Mouse (Mus musculus) ES-Bruce4 (cell line): ENCODE measurements around the gene Gm48552. TPM values are rescaled to one million over a fixed set of nuclear protein-coding genes. Genes with fewer than 3 reads are reported as not detected.

ENCODE experiments used
- H3K27ac ChIP-seq: 2 replicates; pipeline ENCODE4 v1.5.1; 2012; ENCODE audit warnings: low read length, inconsistent platforms; ENCODE audit not compliant: insufficient read depth
- H3K27me3 ChIP-seq: 2 replicates; pipeline ENCODE4 v1.6.1; 2012; ENCODE audit warnings: mild to moderate bottlenecking, low read length, inconsistent platforms; ENCODE audit not compliant: control insufficient read depth, poor library complexity, insufficient read depth, severe bottlenecking
- H3K36me3 ChIP-seq: 2 replicates; pipeline ENCODE4 v1.6.1; 2012; ENCODE audit warnings: inconsistent platforms, mild to moderate bottlenecking, low read length, moderate library complexity; ENCODE audit not compliant: control insufficient read depth, poor library complexity, insufficient read depth, severe bottlenecking
- H3K4me1 ChIP-seq: one replicate; pipeline ENCODE4 v1.8.1; 2011; ENCODE audit warnings: low read length; ENCODE audit not compliant: control insufficient read depth, insufficient read depth
- H3K4me3 ChIP-seq: 2 replicates; pipeline ENCODE4 v1.5.1; 2011; ENCODE audit warnings: low read depth, mild to moderate bottlenecking, low read length
- H3K9ac ChIP-seq: 2 replicates; pipeline ENCODE4 v1.6.1; 2012; ENCODE audit warnings: low read depth, mild to moderate bottlenecking, inconsistent platforms; ENCODE audit not compliant: poor library complexity, severe bottlenecking
- H3K9me3 ChIP-seq: replicated peaks from 2 replicates; pipeline ENCODE4 v1.6.1; 2012; ENCODE audit warnings: mild to moderate bottlenecking, low read length, inconsistent platforms; ENCODE audit not compliant: control insufficient read depth, poor library complexity, insufficient read depth, severe bottlenecking
- CTCF ChIP-seq: IDR thresholded peaks from one replicate; pipeline ENCODE4 v1.8.1; 2011; ENCODE audit warnings: low read depth, low read length
- EP300 ChIP-seq: IDR thresholded peaks from 2 replicates; pipeline ENCODE4 v1.6.1; 2011; ENCODE audit warnings: low read depth, low read length; ENCODE audit not compliant: insufficient read depth
- POLR2A ChIP-seq: IDR thresholded peaks from one replicate; pipeline ENCODE4 v1.8.1; 2011; ENCODE audit warnings: low read length; ENCODE audit not compliant: insufficient read depth
- polyA plus RNA-seq: library from polyadenylated mRNA; stranded (reverse); fragments of >200 nt; gene quantifications from 2 replicates; pipeline ENCODE4 v1.2.4, GENCODE M21; 2011; ENCODE audit warnings: low read depth; ENCODE audit not compliant: missing spikeins, insufficient read depth, insufficient read length

Gm48552 gene
- polyA plus RNA-seq, 1 experiment, result not detected

DNA sequence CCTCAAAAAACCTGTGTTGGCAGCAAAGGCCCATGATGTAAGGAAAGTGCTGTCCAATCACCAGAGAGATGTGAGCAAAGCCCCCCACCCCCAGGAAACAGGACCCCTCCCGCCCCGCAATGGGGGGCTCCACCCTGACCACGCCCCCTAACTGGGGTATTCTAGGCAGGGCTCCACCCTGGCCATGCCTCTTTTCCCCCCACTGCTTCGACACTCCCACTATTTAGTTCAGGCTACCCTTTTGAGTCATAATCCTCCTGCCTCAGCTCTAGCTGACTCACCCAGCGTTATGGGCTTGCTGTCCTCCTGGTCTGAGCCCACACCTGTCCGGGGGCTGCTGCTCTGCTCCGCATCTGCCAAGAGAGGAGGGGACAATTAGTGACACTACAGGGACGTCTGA is 20.5 kb downstream of the Gm48552 start:
- TF ChIP-seq CTCF (no peak), EP300 (no peak), POLR2A (no peak)
- no peaks in the 10 kb centered on the region for H3K9me3 ChIP-seq
- H3K36me3 ChIP-seq, result no peaks in the 10 kb centered on the region
- H3K4me1 ChIP-seq, result peaks cover 28% of the 10 kb centered on the region
- no peaks in the 10 kb centered on the region for H3K27me3 ChIP-seq
- no peak overlapping the region for H3K9ac ChIP-seq
- peak overlapping the region; percentile 46 for H3K27ac ChIP-seq
- H3K4me3 ChIP-seq, result peak overlapping the region; percentile 42

DNA sequence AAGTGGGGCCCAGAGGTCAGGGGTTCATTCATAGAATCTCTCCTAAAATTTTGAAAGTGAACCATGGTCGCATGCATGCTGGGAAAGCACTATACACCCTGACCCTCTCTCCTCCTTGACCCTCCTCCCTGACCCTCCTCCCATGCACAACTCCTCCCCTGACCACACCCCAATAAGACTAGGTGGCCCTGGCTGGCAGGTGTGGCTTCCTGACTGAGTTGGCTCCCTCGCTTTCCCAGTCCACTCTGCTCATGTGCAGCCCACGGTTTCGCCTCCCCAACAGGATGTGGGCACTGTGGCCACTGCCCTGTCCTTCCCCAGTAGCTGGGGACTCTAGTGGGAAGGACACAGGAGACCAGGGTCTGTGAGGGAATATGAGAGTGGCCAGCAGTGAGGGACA is 21.5 kb downstream of the Gm48552 start:
- no peaks in the 10 kb centered on the region for H3K36me3 ChIP-seq
- TF ChIP-seq POLR2A (no peak), CTCF (no peak), EP300 (no peak)
- no peak overlapping the region for H3K4me3 ChIP-seq
- H3K9me3 ChIP-seq, result no peaks in the 10 kb centered on the region
- no peak overlapping the region for H3K9ac ChIP-seq
- H3K27ac ChIP-seq, result 0 out of 2 replicates have a peak overlapping the region, but pooled peaks have one; percentile 24
- no peaks in the 10 kb centered on the region for H3K27me3 ChIP-seq
- peaks cover 33% of the 10 kb centered on the region for H3K4me1 ChIP-seq

DNA sequence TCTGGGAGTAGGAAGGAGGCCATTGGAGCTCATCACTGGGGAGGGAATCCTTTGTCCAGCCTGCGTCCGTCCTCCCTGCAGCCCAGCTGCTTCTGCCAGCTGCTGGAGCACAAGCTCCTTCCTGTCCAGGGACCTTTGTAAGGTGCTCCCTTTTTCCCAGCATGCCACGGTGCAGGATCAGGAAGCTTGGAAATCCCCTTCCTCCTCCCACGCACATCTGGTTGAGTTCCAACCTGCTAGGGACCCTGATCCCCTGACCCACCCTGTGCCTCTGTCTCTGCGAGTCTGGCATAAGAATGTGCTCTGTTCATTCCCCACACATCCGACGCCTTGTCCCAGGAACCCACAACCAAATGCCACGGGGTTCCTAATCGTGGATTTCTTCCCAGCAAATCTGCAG is 22.2 kb downstream of the Gm48552 start:
- Histone ChIP-seq H3K9me3 (no peaks in the 10 kb centered on the region), H3K36me3 (no peaks in the 10 kb centered on the region), H3K27ac (no peak overlapping the region), H3K4me1 (peaks cover 39% of the 10 kb centered on the region), H3K4me3 (no peak overlapping the region), H3K27me3 (no peaks in the 10 kb centered on the region), H3K9ac (no peak overlapping the region)
- TF ChIP-seq EP300 (no peak), CTCF (no peak), POLR2A (no peak)

DNA sequence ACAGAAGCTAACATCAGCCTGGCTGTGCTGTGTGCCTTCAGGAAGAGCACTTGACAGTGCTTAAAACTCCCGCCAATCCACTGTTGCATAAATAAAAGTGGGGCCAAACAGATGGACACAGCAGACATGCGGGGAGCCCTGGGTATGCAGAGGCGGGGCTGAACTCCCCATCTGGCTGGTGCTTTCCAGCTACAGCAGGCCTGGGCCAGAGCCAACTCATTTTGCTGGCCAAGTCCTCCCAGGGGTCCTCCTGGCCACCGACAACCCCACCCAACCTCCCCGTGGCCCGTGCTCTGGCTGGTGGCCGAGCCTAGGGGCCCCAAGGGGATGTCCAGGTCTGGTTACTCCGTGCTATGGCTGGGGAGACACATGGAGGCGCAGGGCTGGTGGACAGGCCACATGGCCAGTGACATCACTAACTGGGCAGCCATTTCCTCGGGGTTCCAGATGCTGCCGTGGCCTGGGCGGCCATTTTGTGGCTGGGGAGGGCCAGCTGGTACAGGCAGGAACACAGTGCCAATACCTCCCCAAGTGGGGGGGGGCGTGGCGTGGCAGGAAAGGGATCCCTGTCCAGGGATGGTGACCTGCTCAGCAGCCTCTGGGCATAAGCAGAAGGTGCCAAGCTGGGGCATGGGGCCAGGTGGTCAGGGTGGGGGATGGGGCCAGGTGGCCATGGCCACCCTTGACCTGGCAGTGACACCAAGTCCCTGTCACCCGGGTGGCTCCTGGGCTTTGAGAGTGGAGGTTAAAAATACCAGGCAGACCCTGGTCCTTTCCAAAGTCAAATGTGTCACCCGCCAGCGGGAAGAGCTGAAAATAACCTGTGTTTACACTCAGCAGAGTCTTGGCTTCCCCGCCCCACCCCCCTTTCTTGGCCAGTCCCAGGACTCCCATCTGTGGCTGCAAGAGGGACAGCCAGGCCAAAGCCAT is 22.9 kb downstream of the Gm48552 start:
- H3K9me3 ChIP-seq, result no peaks in the 10 kb centered on the region
- H3K27ac ChIP-seq, result no peak overlapping the region
- TF ChIP-seq CTCF (no peak), EP300 (no peak), POLR2A (no peak)
- H3K27me3 ChIP-seq, result no peaks in the 10 kb centered on the region
- no peak overlapping the region for H3K9ac ChIP-seq
- H3K4me3 ChIP-seq, result no peak overlapping the region
- H3K4me1 ChIP-seq, result peaks cover 39% of the 10 kb centered on the region
- no peaks in the 10 kb centered on the region for H3K36me3 ChIP-seq

DNA sequence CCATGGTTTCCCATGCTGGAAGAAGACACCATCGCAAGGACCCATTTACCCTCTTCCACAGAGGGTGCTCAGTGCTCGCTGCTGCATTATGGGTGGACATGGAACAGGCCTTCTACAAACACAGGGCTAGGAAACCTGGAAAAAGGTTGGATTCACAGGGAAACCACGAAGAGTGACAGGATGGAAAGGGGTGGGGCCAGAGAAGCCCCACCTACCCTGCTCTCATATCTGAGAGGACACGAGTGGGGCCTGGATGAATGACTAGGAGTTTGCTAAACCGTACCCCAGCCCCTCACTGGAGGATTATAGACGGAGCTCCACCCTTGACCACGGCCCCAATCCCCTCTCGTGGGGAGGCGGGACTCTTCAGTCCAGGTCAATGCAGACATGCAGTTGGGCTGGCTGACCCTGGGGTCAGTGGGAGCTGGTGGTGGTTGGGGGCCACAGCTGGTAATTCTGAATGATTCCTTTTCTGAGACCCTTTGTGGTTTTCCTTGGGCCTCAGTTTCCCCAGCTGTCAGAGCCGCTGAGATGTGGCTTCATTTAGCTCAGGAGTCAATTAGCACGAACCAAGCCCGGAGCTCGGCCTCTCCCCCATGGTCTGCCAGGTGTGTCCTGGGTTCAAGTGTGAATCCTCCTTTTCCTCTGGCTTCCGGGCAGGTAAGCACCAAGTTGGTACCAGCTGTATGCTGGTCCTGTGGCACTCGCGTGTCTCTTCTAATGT is 23.9 kb downstream of the Gm48552 start:
- Histone ChIP-seq H3K27me3 (no peaks in the 10 kb centered on the region), H3K9me3 (no peaks in the 10 kb centered on the region), H3K27ac (no peak overlapping the region), H3K4me3 (no peak overlapping the region), H3K36me3 (no peaks in the 10 kb centered on the region), H3K4me1 (peaks cover 41% of the 10 kb centered on the region), H3K9ac (no peak overlapping the region)
- TF ChIP-seq CTCF (no peak), POLR2A (no peak), EP300 (no peak)
